Mouse (Mus musculus): ENCODE measurements around the gene 3110009E18Rik. TPM values are rescaled to one million over a fixed set of nuclear protein-coding genes. Genes with fewer than 3 reads are reported as not detected.
A peak's percentile ranks its signal among the peaks of the same experiment; 100 is the strongest.

The 3110009E18Rik gene
- total RNA-seq, 2 experiments from 2014 or later, result 3.3 to 6.6 TPM

GRCm38 (mm10) chr1:120192321-120192720 lies 71.3 kb downstream of the 3110009E18Rik start:
- TF ChIP-seq CTCF (IDR thresholded peaks at IDR 0.05), result no peak
- Histone ChIP-seq H3K4me3 (no peak overlapping the region), H3K27ac (no peak overlapping the region)
- no peak for DNase-seq
- intact Hi-C loops (cut with DNase I), result loop anchor here (5.0 to 10.0 kb wide), 2 partner anchors 142 to 285 kb away; no protein-coding TSS in a partner anchor

GRCm38 (mm10) chr1:120193586-120193985 lies 72.6 kb downstream of the 3110009E18Rik start:
- no peak for DNase-seq
- intact Hi-C loops (cut with DNase I), result loop anchor here (5.0 to 10.0 kb wide), 2 partner anchors 141 to 284 kb away; no protein-coding TSS in a partner anchor
- TF ChIP-seq CTCF (IDR thresholded peaks at IDR 0.05), result no peak
- H3K27ac ChIP-seq, result no peak overlapping the region
- H3K4me3 ChIP-seq, result no peak overlapping the region

GRCm38 (mm10) chr1:120195947-120196346 lies 75.0 kb downstream of the 3110009E18Rik start:
- no peak for TF ChIP-seq CTCF (IDR thresholded peaks at IDR 0.05)
- DNase-seq, result no peak
- Histone ChIP-seq H3K27ac (no peak overlapping the region), H3K4me3 (no peak overlapping the region)
- intact Hi-C loops (cut with DNase I), result loop anchor here (2.0 to 10.0 kb wide), 3 partner anchors 96 to 353 kb away; no protein-coding TSS in a partner anchor

GRCm38 (mm10) chr1:120196724-120197123 lies 75.7 kb downstream of the 3110009E18Rik start:
- DNase-seq, result no peak
- TF ChIP-seq CTCF (IDR thresholded peaks at IDR 0.05), result no peak
- Histone ChIP-seq H3K27ac (no peak overlapping the region), H3K4me3 (no peak overlapping the region)
- intact Hi-C loops (cut with DNase I), result loop anchor here (2.0 to 10.0 kb wide), 3 partner anchors 96 to 352 kb away; no protein-coding TSS in a partner anchor

- no peak overlapping the region for H3K4me3 ChIP-seq
- TF ChIP-seq CTCF (IDR thresholded peaks at IDR 0.05), result peak; percentile 100
- H3K27ac ChIP-seq, result no peak overlapping the region
- peak; percentile 80 for DNase-seq
- intact Hi-C loops (cut with DNase I), result loop anchor here (2.0 to 10.0 kb wide), 3 partner anchors 95 to 352 kb away; no protein-coding TSS in a partner anchor
Measured at GRCm38 (mm10) chr1:120197189-120197588, 76.2 kb downstream of the 3110009E18Rik start.

- Histone ChIP-seq H3K4me3 (no peak overlapping the region), H3K27ac (no peak overlapping the region)
- intact Hi-C loops (cut with DNase I), result loop anchor here (5.0 to 10.0 kb wide), 2 partner anchors 94 to 137 kb away; no protein-coding TSS in a partner anchor
- no peak for DNase-seq
- TF ChIP-seq CTCF (IDR thresholded peaks at IDR 0.05), result no peak
Measured at GRCm38 (mm10) chr1:120198151-120198550, 77.2 kb downstream of the 3110009E18Rik start.

- intact Hi-C loops (cut with DNase I), result loop anchor here (5.0 to 10.0 kb wide), 2 partner anchors 93 to 136 kb away; no protein-coding TSS in a partner anchor
- TF ChIP-seq CTCF (IDR thresholded peaks at IDR 0.05), result no peak
- no peak for DNase-seq
- H3K4me3 ChIP-seq, result no peak overlapping the region
- H3K27ac ChIP-seq, result no peak overlapping the region
Measured at GRCm38 (mm10) chr1:120198942-120199341, 78.0 kb downstream of the 3110009E18Rik start.

GRCm38 (mm10) chr1:120202542-120202941 lies 81.6 kb downstream of the 3110009E18Rik start:
- DNase-seq, result no peak
- TF ChIP-seq CTCF (IDR thresholded peaks at IDR 0.05), result no peak
- intact Hi-C loops (cut with DNase I), result no loop called here
- no peak overlapping the region for H3K27ac ChIP-seq
- H3K4me3 ChIP-seq, result no peak overlapping the region

GRCm38 (mm10) chr1:120203836-120204235 lies 82.8 kb downstream of the 3110009E18Rik start:
- no peak overlapping the region for H3K27ac ChIP-seq
- intact Hi-C loops (cut with DNase I), result no loop called here
- no peak overlapping the region for H3K4me3 ChIP-seq
- TF ChIP-seq CTCF (IDR thresholded peaks at IDR 0.05), result no peak
- no peak for DNase-seq

GRCm38 (mm10) chr1:120204834-120205233 lies 83.8 kb downstream of the 3110009E18Rik start:
- H3K4me3 ChIP-seq, result no peak overlapping the region
- no peak for TF ChIP-seq CTCF (IDR thresholded peaks at IDR 0.05)
- intact Hi-C loops (cut with DNase I), result no loop called here
- no peak overlapping the region for H3K27ac ChIP-seq
- no peak for DNase-seq

GRCm38 (mm10) chr1:120207568-120207967 lies 86.6 kb downstream of the 3110009E18Rik start:
- H3K27ac ChIP-seq, result no peak overlapping the region
- DNase-seq, result peak; percentile 42
- TF ChIP-seq CTCF (IDR thresholded peaks at IDR 0.05), result no peak
- intact Hi-C loops (cut with DNase I), result no loop called here
- H3K4me3 ChIP-seq, result no peak overlapping the region

- intact Hi-C loops (cut with DNase I), result no loop called here
- no peak for TF ChIP-seq CTCF (IDR thresholded peaks at IDR 0.05)
- DNase-seq, result no peak
Measured at GRCm38 (mm10) chr1:120208502-120209230, 87.7 kb downstream of the 3110009E18Rik start.

GRCm38 (mm10) chr1:120220841-120221240 lies 99.9 kb downstream of the 3110009E18Rik start:
- intact Hi-C loops (cut with DNase I), result no loop called here
- no peak overlapping the region for H3K4me3 ChIP-seq
- TF ChIP-seq CTCF (IDR thresholded peaks at IDR 0.05), result no peak
- 0 out of 2 replicates have a peak overlapping the region, but pooled peaks have one; percentile 5 for H3K27ac ChIP-seq
- no peak for DNase-seq

More at GRCm38 (mm10) chr1:120208502-120209230, 87.7 kb downstream of the 3110009E18Rik start:
- Histone ChIP-seq H3K4me3 (no peak overlapping the region), H3K27ac (no peak overlapping the region)
